Comparison of ENCODE assay signal across 9 mouse cellular contexts in the genomic region with DNA sequence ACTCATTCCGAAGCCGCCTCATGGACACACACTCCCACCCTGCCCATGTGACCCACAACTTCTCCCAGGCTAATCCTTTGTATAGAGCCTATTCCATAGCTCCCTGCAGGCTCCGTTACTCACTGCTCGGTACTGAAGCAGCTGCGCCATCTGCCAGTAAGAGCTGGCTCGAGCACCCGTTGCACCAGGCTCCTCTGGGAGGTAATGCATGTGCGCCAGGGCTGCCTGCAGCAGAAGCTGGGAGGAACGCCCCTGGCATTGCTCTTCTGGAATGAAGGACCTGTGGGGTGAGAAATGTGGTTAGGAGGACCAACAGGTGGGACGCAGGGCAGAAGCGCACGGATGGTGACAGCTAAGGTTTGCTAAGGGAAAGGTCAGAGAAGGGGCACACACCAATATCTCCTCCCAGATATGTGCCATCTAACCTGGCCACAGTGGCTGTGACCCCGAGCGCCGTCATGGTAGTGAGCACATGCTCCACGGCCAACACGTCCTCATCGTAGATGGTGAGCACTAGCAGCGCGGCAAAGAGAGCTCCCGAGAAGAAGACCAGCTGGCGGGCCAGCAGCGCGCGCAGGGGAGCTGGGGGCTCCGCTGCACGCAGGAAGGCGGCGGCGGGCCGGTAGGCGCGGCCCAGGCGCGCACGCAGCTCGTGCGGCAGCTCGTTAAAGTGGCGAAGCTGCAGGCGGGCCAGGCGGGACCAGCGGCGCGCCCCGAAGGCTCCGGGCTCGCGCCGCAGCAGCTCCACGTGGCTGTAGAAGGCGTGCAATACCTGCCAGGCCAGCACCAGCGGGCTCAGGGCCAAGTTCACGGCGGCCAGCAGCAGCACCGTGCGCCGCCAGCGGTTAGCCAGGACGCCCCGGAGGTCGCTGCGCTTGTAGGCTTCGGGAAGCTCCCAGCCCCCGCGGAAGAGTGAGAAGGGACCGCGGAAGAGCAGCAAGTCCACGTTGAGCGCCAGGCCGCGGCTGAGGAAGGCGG. TPM values are rescaled to one million over a fixed set of nuclear protein-coding genes. Genes with fewer than 3 reads are reported as not detected.
A peak's percentile ranks its signal among the peaks of the same experiment; 100 is the strongest.
DNase-seq lines count a peak whose midpoint lies in the region; ATAC-seq lines count a peak whose summit lies in the region.
"Had no signal": no experiment of that assay in that cellular context is flagged by ENCODE, and none has a peak within 500 bp of the region (broad histone marks: within the 10 kb centered on the region; RNA-seq: fewer than 3 reads in every experiment).

No protein-coding gene starts in this region.

- H3K4me3 ChIP-seq in limb, embryonic 11.5 days (ENCODE audit: low read depth, low read length), result peak overlapping the region; percentile 38
- peak overlapping the region; percentile 40 for H3K4me3 ChIP-seq in midbrain, embryonic 11.5 days (ENCODE audit: low read depth, low read length)
- H3K4me3 ChIP-seq in stomach, embryonic 16.5 days (replicated peaks; ENCODE audit: low read length), result peak overlapping the region; percentile 54

- peaks cover 12% of the 10 kb centered on the region; the same call in 1 of the 2 replicates for H3K4me1 ChIP-seq in limb, embryonic 11.5 days (ENCODE audit: control insufficient read depth, insufficient read depth, low read length)
- peaks cover 30% of the 10 kb centered on the region for H3K4me1 ChIP-seq in midbrain, embryonic 11.5 days (ENCODE audit: control insufficient read depth, insufficient read depth, low read length)
- peaks cover 26% of the 10 kb centered on the region for H3K4me1 ChIP-seq in stomach, embryonic 16.5 days (ENCODE audit: control insufficient read depth, insufficient read depth, low read length)

- 1% methylated on average over 73 of the region's 73 CpGs for WGBS in limb, embryonic 11.5 days
- under 1% methylated on average over 73 of the region's 73 CpGs for WGBS in midbrain, embryonic 11.5 days
- under 1% methylated on average over 72 of the region's 73 CpGs for WGBS in stomach, embryonic 16.5 days

- H3K4me2 ChIP-seq in limb, embryonic 11.5 days (ENCODE audit: low read depth, severe bottlenecking), result peak overlapping the region; percentile 97
- peak overlapping the region; percentile 88 for H3K4me2 ChIP-seq in midbrain, embryonic 11.5 days
- H3K4me2 ChIP-seq in stomach, embryonic 16.5 days (ENCODE audit: low read depth, low read length), result peak overlapping the region; percentile 98

- peak overlapping the region; percentile 68 for H3K9ac ChIP-seq in limb, embryonic 11.5 days (ENCODE audit: low read length)
- H3K9ac ChIP-seq in midbrain, embryonic 11.5 days (ENCODE audit: low read length), result peak overlapping the region; percentile 61
- H3K9ac ChIP-seq in stomach, embryonic 16.5 days (ENCODE audit: low read length), result peak overlapping the region; percentile 72

- H3K9me3 ChIP-seq in limb, embryonic 11.5 days (ENCODE audit: control insufficient read depth, low read length), result no peaks in the 10 kb centered on the region
- H3K9me3 ChIP-seq in midbrain, embryonic 11.5 days (ENCODE audit: control insufficient read depth, low read length), result no peaks in the 10 kb centered on the region
- H3K9me3 ChIP-seq in stomach, embryonic 16.5 days (replicated peaks; ENCODE audit: control insufficient read depth, low read length), result no peaks in the 10 kb centered on the region

- DNase-seq in layer of hippocampus, adult 11-12 months (ENCODE audit: low spot score), result peak; percentile 70
- DNase-seq in layer of hippocampus, adult 9-10 months (ENCODE audit: low spot score), result no peak
- peak; percentile 72 for DNase-seq in embryo, embryonic 10.5 days (ENCODE audit: low spot score)
- DNase-seq in heart, adult 18-20 months, result peak; percentile 76 to 77
- DNase-seq in kidney, adult 18-20 months, result peak; percentile 83
- peak; percentile 70 for DNase-seq in limb, embryonic 11.5 days (ENCODE audit: low spot score)
- peak; percentile 94 for DNase-seq in midbrain, embryonic 11.5 days (ENCODE audit: low spot score, missing footprints)

- H3K27me3 ChIP-seq in limb, embryonic 11.5 days (ENCODE audit: control insufficient read depth, insufficient read depth, low read length), result 0 out of 2 replicates have a peak, but pooled peaks cover 5% of the 10 kb centered on the region
- peaks cover 31% of the 10 kb centered on the region for H3K27me3 ChIP-seq in midbrain, embryonic 11.5 days (ENCODE audit: control insufficient read depth, insufficient read depth, low read length)
- H3K27me3 ChIP-seq in stomach, embryonic 16.5 days (ENCODE audit: control insufficient read depth, insufficient read depth, low read length), result peaks cover 18% of the 10 kb centered on the region; the same call in 1 of the 2 replicates

- H3K36me3 ChIP-seq in limb, embryonic 11.5 days (ENCODE audit: control insufficient read depth, insufficient read depth, low read length), result no peaks in the 10 kb centered on the region
- H3K36me3 ChIP-seq in midbrain, embryonic 11.5 days (ENCODE audit: control insufficient read depth, insufficient read depth, low read length), result no peaks in the 10 kb centered on the region
- H3K36me3 ChIP-seq in stomach, embryonic 16.5 days (ENCODE audit: control insufficient read depth, insufficient read depth, low read length), result no peaks in the 10 kb centered on the region

- peak; percentile 12; the same call in 1 of the 2 replicates for ATAC-seq in limb, embryonic 11.5 days (ENCODE audit: insufficient number of reproducible peaks, low FRiP score, low TSS enrichment, low read depth)
- peak; percentile 58 for ATAC-seq in midbrain, embryonic 11.5 days (ENCODE audit: low FRiP score)
- peak; percentile 44 for ATAC-seq in stomach, embryonic 16.5 days (ENCODE audit: insufficient read depth, low FRiP score)

- no peak overlapping the region for H3K27ac ChIP-seq in limb, embryonic 11.5 days (replicated peaks; ENCODE audit: low read depth, low read length)
- no peak overlapping the region for H3K27ac ChIP-seq in midbrain, embryonic 11.5 days (ENCODE audit: low read depth, low read length)
- peak overlapping the region; percentile 36 for H3K27ac ChIP-seq in stomach, embryonic 16.5 days (ENCODE audit: low read length)

RNA-seq across cellular contexts. Expression of a gene that starts 4.4 kb away (rescaled TPM):
- total RNA-seq in heart, adult 18-20 months (2021), result 1 to 10 TPM in 1 of 2 experiments, under 1 TPM in 1; 0.75 to 1.4 TPM
- polyA plus RNA-seq in limb, embryonic 11.5 days (2014; fragmentation: Nextera tagmentation; extraction: Ambion mirVana), result 0.35 and 1.2 TPM in 2 replicates
- 0.40 and 0.66 TPM in 2 replicates for polyA plus RNA-seq in midbrain, embryonic 11.5 days (2014; fragmentation: Nextera tagmentation; extraction: Ambion mirVana)
- polyA plus RNA-seq in stomach, embryonic 16.5 days (2015; fragmentation: Nextera tagmentation; extraction: Ambion mirVana), result 4.2 and 5.9 TPM in 2 replicates
- total RNA-seq: neutrophil, adult 5-6 weeks had no signal

RNA-seq across cellular contexts. Expression of a gene that starts 5.9 kb away (rescaled TPM):
- total RNA-seq in heart, adult 18-20 months (2021), result 10 to 100 TPM; 87.2 to 90.7 TPM
- polyA plus RNA-seq in limb, embryonic 11.5 days (2014; fragmentation: Nextera tagmentation; extraction: Ambion mirVana), result 37.6 and 40.5 TPM in 2 replicates
- polyA plus RNA-seq in midbrain, embryonic 11.5 days (2014; fragmentation: Nextera tagmentation; extraction: Ambion mirVana), result 32.5 and 34.1 TPM in 2 replicates
- 48.4 and 61.7 TPM in 2 replicates for polyA plus RNA-seq in stomach, embryonic 16.5 days (2015; fragmentation: Nextera tagmentation; extraction: Ambion mirVana)

RNA-seq across cellular contexts. Expression of a gene that starts 22.9 kb away (rescaled TPM):
- total RNA-seq in heart, adult 18-20 months (2021), result 10 to 100 TPM; 21.8 to 22.6 TPM
- 4.8 and 5.3 TPM in 2 replicates for polyA plus RNA-seq in limb, embryonic 11.5 days (2014; fragmentation: Nextera tagmentation; extraction: Ambion mirVana)
- polyA plus RNA-seq in midbrain, embryonic 11.5 days (2014; fragmentation: Nextera tagmentation; extraction: Ambion mirVana), result 4.9 and 5.5 TPM in 2 replicates
- polyA plus RNA-seq in stomach, embryonic 16.5 days (2015; fragmentation: Nextera tagmentation; extraction: Ambion mirVana), result 6.5 and 7.3 TPM in 2 replicates
- total RNA-seq: neutrophil, adult 5-6 weeks had no signal

RNA-seq across cellular contexts. Expression of a gene that starts 25.6 kb away (rescaled TPM):
- total RNA-seq in heart, adult 18-20 months (2021), result not detected
- 0.33 and 0.40 TPM in 2 replicates for polyA plus RNA-seq in limb, embryonic 11.5 days (2014; fragmentation: Nextera tagmentation; extraction: Ambion mirVana)
- polyA plus RNA-seq in midbrain, embryonic 11.5 days (2014; fragmentation: Nextera tagmentation; extraction: Ambion mirVana), result 0.30 TPM in 1 of 2 replicates, not detected in the other
- polyA plus RNA-seq in stomach, embryonic 16.5 days (2015; fragmentation: Nextera tagmentation; extraction: Ambion mirVana), result 0.23 and 0.52 TPM in 2 replicates

RNA-seq across cellular contexts. Expression of a gene that starts 35.8 kb away (rescaled TPM):
- total RNA-seq in heart, adult 18-20 months (2021), result 10 to 100 TPM; 19.3 to 23.0 TPM
- polyA plus RNA-seq in limb, embryonic 11.5 days (2014; fragmentation: Nextera tagmentation; extraction: Ambion mirVana), result 48.6 and 49.2 TPM in 2 replicates
- polyA plus RNA-seq in midbrain, embryonic 11.5 days (2014; fragmentation: Nextera tagmentation; extraction: Ambion mirVana), result 52.8 and 58.1 TPM in 2 replicates
- 44.9 TPM in 2 replicates for polyA plus RNA-seq in stomach, embryonic 16.5 days (2015; fragmentation: Nextera tagmentation; extraction: Ambion mirVana)
